Mouse (Mus musculus) kidney, postnatal 10 days (tissue): ENCODE results near the gene Prss27.
"Not testable (repeated sequence)": the region's sequence is repeated elsewhere in the genome, so short reads cannot be mapped to it uniquely, and the experiment has no call there.

Source experiments
- DNase-seq: peaks from one replicate; pipeline ENCODE4 v3.0.0; 2021; ENCODE audit warnings: mixed read lengths

Prss27 gene

GRCm38 (mm10) chr17:24035087-24035486 is 2.9 kb upstream of the Prss27 start:
- no peak for DNase-seq

- no peak for DNase-seq
Measured at GRCm38 (mm10) chr17:24036954-24037353, 990 bp upstream of the Prss27 start.

- DNase-seq: no peak
Measured at GRCm38 (mm10) chr17:24037360-24037759, 584 bp upstream of the Prss27 start.

- DNase-seq: no peak
Measured at GRCm38 (mm10) chr17:24044482-24044881, 6.5 kb downstream of the Prss27 start.

- no peak for DNase-seq
Measured at GRCm38 (mm10) chr17:24045608-24046007, 7.7 kb downstream of the Prss27 start.

GRCm38 (mm10) chr17:24046026-24046425 is 8.1 kb downstream of the Prss27 start:
- DNase-seq: no peak

GRCm38 (mm10) chr17:24048053-24048452 is 10.1 kb downstream of the Prss27 start:
- peak; percentile 38 for DNase-seq

- DNase-seq: no peak
Measured at GRCm38 (mm10) chr17:24049008-24049407, 11.1 kb downstream of the Prss27 start.

GRCm38 (mm10) chr17:24056636-24057625 is 19.0 kb downstream of the Prss27 start:
- DNase-seq: no peak

- no peak for DNase-seq
Measured at GRCm38 (mm10) chr17:24057730-24058245, 19.8 kb downstream of the Prss27 start.

- no peak for DNase-seq
Measured at GRCm38 (mm10) chr17:24062459-24063155, 24.7 kb downstream of the Prss27 start.

GRCm38 (mm10) chr17:24068271-24068670 is 30.3 kb downstream of the Prss27 start:
- DNase-seq: no peak

GRCm38 (mm10) chr17:24069531-24069930 is 31.6 kb downstream of the Prss27 start:
- DNase-seq: no peak

- peak; percentile 96 for DNase-seq
Measured at GRCm38 (mm10) chr17:24072919-24073696, 35.2 kb downstream of the Prss27 start, which contains the start of gene Kctd5. Gene Kctd5, minus strand, starts transcription at chr17:24073485.

- no peak for DNase-seq
Measured at GRCm38 (mm10) chr17:24077101-24077500, 39.2 kb downstream of the Prss27 start.

- DNase-seq: no peak
Measured at GRCm38 (mm10) chr17:24084593-24084992, 46.6 kb downstream of the Prss27 start.

- not testable (repeated sequence) for DNase-seq
Measured at GRCm38 (mm10) chr17:24086399-24086798, 48.5 kb downstream of the Prss27 start.

GRCm38 (mm10) chr17:24090575-24090974 is 52.6 kb downstream of the Prss27 start:
- no peak for DNase-seq
